Mouse (Mus musculus) heart, adult 2 months (tissue): ENCODE measurements around the gene Tcp11l2. TPM values are rescaled to one million over a fixed set of nuclear protein-coding genes. Genes with fewer than 3 reads are reported as not detected.
A peak's percentile ranks its signal among the peaks of the same experiment; 100 is the strongest.

Source experiments
- DNase-seq, 2 experiments: peaks; one replicate each; pipeline ENCODE4 v3.0.0; 2021
- H3K27ac ChIP-seq: fragments of 200-600 bp; 2 replicates; pipeline ENCODE4 v1.8.1; 2022
- H3K27me3 ChIP-seq: fragments of 200-500 bp; 2 replicates; pipeline ENCODE4 v1.6.1; 2012; ENCODE audit warnings: mild to moderate bottlenecking, low read length, inconsistent platforms, mixed read lengths; ENCODE audit not compliant: control insufficient read depth, insufficient read depth
- H3K36me3 ChIP-seq: fragments of 200-500 bp; 2 replicates; pipeline ENCODE4 v1.6.1; 2012; ENCODE audit warnings: low read length, inconsistent platforms; ENCODE audit not compliant: control insufficient read depth, insufficient read depth
- H3K4me1 ChIP-seq: fragments of 200-500 bp; 2 replicates; pipeline ENCODE4 v1.6.1; 2011; ENCODE audit warnings: low read length; ENCODE audit not compliant: control insufficient read depth, insufficient read depth
- H3K4me3 ChIP-seq: fragments of 200-600 bp; 2 replicates; pipeline ENCODE4 v1.8.1; 2022
- H3K79me2 ChIP-seq: fragments of 200-500 bp; replicated peaks from 2 replicates; pipeline ENCODE4 v1.6.1; 2012; ENCODE audit warnings: mild to moderate bottlenecking, inconsistent platforms, low read length, moderate library complexity, mixed read lengths; ENCODE audit not compliant: control insufficient read depth, insufficient read depth
- H3K9ac ChIP-seq: fragments of 200-500 bp; 2 replicates; pipeline ENCODE4 v1.6.1; 2012; ENCODE audit warnings: low read depth, mild to moderate bottlenecking, control low read depth, inconsistent platforms, low read length, mixed read lengths
- CTCF ChIP-seq: fragments of 200-600 bp; IDR thresholded peaks from 2 replicates; pipeline ENCODE4 v1.8.1; 2022; ENCODE audit warnings: antibody characterized with exemption, mild to moderate bottlenecking, moderate library complexity
- EP300 ChIP-seq: fragments of 200-500 bp; IDR thresholded peaks from 2 replicates; pipeline ENCODE4 v1.6.1; 2011; ENCODE audit warnings: low read depth, low read length, control low read depth; ENCODE audit not compliant: insufficient read depth
- POLR2A ChIP-seq: fragments of 200-500 bp; IDR thresholded peaks from 2 replicates; pipeline ENCODE4 v1.6.1; 2011; ENCODE audit warnings: mild to moderate bottlenecking, low read depth, low read length, control low read depth; ENCODE audit not compliant: insufficient read depth
- WGBS: fragments of 180-500 bp; shearing (Covaris S2); methylation state at CpG from one replicate; pipeline ENCODE4 v1.1.7; 2018; 5-methylcytosine and 5-hydroxymethylcytosine counted together
- intact Hi-C: fragments of 180-260 bp; cut with DNase I; formaldehyde crosslinking; loops from one replicate; pipeline ENCODE4 v1.15.1; 2025
- polyA plus RNA-seq: library from polyadenylated mRNA; depleted of rRNA; stranded (reverse); fragments of >200 nt; gene quantifications from 2 replicates; pipeline ENCODE4 v1.2.3, GENCODE M21; 2012
- total RNA-seq, 2 experiments: library from RNA; stranded (reverse); gene quantifications; 2 replicates each; pipeline ENCODE4 v1.2.3; 2021

Gene Tcp11l2
- total and polyA plus RNA-seq, 3 experiments: 118 to 157 (median 129) TPM

DNA sequence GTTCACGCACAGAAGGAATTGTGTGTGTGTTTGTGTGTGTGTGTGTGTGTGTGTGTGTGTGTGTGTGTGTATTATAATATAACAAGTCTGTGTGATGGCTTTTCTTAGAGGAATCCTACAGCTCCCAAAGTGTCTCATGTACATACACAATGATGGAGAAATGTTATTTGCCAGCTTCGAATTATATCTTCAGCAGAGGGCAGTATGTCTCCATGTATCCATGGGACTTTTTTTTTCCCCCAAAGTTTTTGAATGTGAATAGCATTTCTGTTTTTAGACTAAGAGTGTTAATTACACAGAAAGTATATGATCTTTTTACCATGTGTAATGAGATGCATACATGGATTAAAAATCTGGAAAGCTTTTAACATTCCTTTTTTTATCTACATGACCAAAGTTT lies 65.2 kb downstream of the Tcp11l2 start:
- Histone ChIP-seq H3K4me1 (peaks cover 1% of the 10 kb centered on the region), H3K4me3 (no peak overlapping the region), H3K9ac (no peak overlapping the region), H3K36me3 (peaks cover 5% of the 10 kb centered on the region), H3K27ac (no peak overlapping the region), H3K79me2 (no peaks in the 10 kb centered on the region), H3K27me3 (no peaks in the 10 kb centered on the region)
- intact Hi-C loops: loop anchor here (1.0 to 10.0 kb wide), 2 partner anchors 193 to 404 kb away; no protein-coding TSS in a partner anchor
- TF ChIP-seq CTCF (peak; percentile 61), EP300 (no peak), POLR2A (no peak)
- WGBS: 68% methylated on average over 2 of the region's 2 CpGs
- no peak for DNase-seq

- intact Hi-C loops: loop anchor here (2.0 to 10.0 kb wide), 2 partner anchors 189 to 341 kb away; no protein-coding TSS in a partner anchor
Observed at GRCm38 (mm10) chr10:84645940-84646339, 69.5 kb downstream of the Tcp11l2 start.

DNA sequence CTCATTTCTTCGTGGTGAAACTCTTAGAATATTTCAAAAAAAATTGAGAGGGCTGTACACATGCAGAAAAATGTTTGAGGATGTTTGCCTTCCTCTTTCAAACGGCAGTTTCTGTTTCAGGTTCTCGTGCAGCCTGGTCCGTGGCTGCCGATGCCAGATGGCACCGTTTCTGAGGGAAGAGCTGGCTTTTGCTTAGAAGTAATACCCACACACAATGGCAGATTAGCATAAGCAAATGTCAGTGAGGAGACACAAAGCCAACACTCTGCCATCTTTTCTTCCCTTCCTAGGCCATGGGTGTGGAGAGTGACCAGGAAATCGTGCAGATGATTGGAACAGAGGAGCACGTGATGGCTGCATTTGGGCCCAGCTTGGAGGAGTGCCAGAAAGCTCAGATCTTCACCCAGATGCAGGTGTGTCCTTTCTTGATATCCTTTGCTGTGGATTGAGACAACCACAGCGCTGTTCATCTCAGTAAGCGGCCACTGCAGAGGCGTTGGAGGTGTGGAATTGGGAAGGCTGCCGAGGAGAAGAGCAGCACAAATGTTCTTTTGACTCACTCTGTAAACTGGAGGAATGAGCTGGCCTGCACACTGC lies 70.2 kb downstream of the Tcp11l2 start:
- H3K79me2 ChIP-seq: no peaks in the 10 kb centered on the region
- no peak overlapping the region for H3K27ac ChIP-seq
- intact Hi-C loops: loop anchor here (10.0 kb wide), 1 partner anchor 188 kb away; no protein-coding TSS in a partner anchor
- H3K27me3 ChIP-seq: no peaks in the 10 kb centered on the region
- no peaks in the 10 kb centered on the region for H3K36me3 ChIP-seq
- WGBS: 61% methylated on average over 12 of the region's 12 CpGs
- H3K4me1 ChIP-seq: no peaks in the 10 kb centered on the region; the same call in 1 of the 2 replicates
- peak; percentile 24 to 54 for DNase-seq
- no peak overlapping the region for H3K4me3 ChIP-seq
- no peak for TF ChIP-seq POLR2A
- no peak for TF ChIP-seq CTCF
- no peak for TF ChIP-seq EP300
- no peak overlapping the region for H3K9ac ChIP-seq

More at GRCm38 (mm10) chr10:84645940-84646339, 69.5 kb downstream of the Tcp11l2 start:
- no peak overlapping the region for H3K4me3 ChIP-seq
- H3K27me3 ChIP-seq: no peaks in the 10 kb centered on the region
- H3K36me3 ChIP-seq: no peaks in the 10 kb centered on the region
- H3K79me2 ChIP-seq: no peaks in the 10 kb centered on the region
- no peaks in the 10 kb centered on the region; the same call in 1 of the 2 replicates for H3K4me1 ChIP-seq
- no peak for TF ChIP-seq POLR2A
- no peak for TF ChIP-seq EP300
- no peak for TF ChIP-seq CTCF
- DNase-seq: no peak
- 60% methylated on average over 8 of the region's 8 CpGs for WGBS
- H3K27ac ChIP-seq: no peak overlapping the region
- H3K9ac ChIP-seq: no peak overlapping the region

DNA sequence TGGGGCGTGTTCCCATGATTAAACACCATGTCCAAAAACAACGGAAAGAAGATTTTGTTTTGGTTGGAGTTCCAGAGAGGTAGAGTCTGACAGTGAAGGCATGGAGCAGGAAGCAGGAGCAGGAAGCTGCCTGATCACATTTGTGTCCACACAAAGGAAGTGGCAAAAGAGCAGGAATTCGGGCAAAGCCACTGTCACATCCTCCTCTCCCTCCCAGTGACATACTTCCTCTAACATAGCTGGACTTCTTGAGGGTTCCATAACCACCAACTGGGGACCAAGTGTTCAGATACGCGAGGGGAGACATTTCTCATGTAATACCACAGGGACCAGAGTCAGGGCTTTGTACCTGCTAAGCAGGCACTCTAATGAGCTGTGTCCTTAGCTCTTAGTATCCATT lies 70.8 kb downstream of the Tcp11l2 start:
- Histone ChIP-seq H3K4me1 (no peaks in the 10 kb centered on the region; the same call in 1 of the 2 replicates), H3K36me3 (no peaks in the 10 kb centered on the region), H3K4me3 (no peak overlapping the region), H3K27ac (no peak overlapping the region), H3K79me2 (no peaks in the 10 kb centered on the region), H3K9ac (no peak overlapping the region), H3K27me3 (no peaks in the 10 kb centered on the region)
- intact Hi-C loops: loop anchor here (10.0 kb wide), 1 partner anchor 188 kb away; no protein-coding TSS in a partner anchor
- 79% methylated on average over 5 of the region's 5 CpGs for WGBS
- no peak for DNase-seq
- no peak for TF ChIP-seq EP300
- TF ChIP-seq POLR2A: no peak
- TF ChIP-seq CTCF: no peak

GRCm38 (mm10) chr10:84648911-84649310 lies 72.5 kb downstream of the Tcp11l2 start:
- 87% methylated on average over 4 of the region's 4 CpGs for WGBS
- no peaks in the 10 kb centered on the region for H3K36me3 ChIP-seq
- no peak overlapping the region for H3K27ac ChIP-seq
- no peaks in the 10 kb centered on the region for H3K79me2 ChIP-seq
- intact Hi-C loops: loop anchor here (10.0 kb wide), 1 partner anchor 186 kb away; no protein-coding TSS in a partner anchor
- no peaks in the 10 kb centered on the region for H3K27me3 ChIP-seq
- no peak for TF ChIP-seq CTCF
- no peak for TF ChIP-seq POLR2A
- TF ChIP-seq EP300: no peak
- H3K4me1 ChIP-seq: no peaks in the 10 kb centered on the region; the same call in 1 of the 2 replicates
- DNase-seq: no peak
- no peak overlapping the region for H3K9ac ChIP-seq
- no peak overlapping the region for H3K4me3 ChIP-seq

- Histone ChIP-seq H3K27ac (no peak overlapping the region), H3K79me2 (no peaks in the 10 kb centered on the region), H3K36me3 (peaks cover 13% of the 10 kb centered on the region), H3K4me3 (no peak overlapping the region), H3K4me1 (peaks cover 12% of the 10 kb centered on the region), H3K9ac (no peak overlapping the region), H3K27me3 (no peaks in the 10 kb centered on the region)
- intact Hi-C loops: loop anchor here (10.0 kb wide), 1 partner anchor 471 kb away; the partner anchor contains the start of gene Mterf2
- no peak for TF ChIP-seq CTCF
- no peak for TF ChIP-seq POLR2A
- TF ChIP-seq EP300: no peak
- DNase-seq: no peak
- 79% methylated on average over 4 of the region's 4 CpGs for WGBS
Observed at GRCm38 (mm10) chr10:84654029-84654428, 77.6 kb downstream of the Tcp11l2 start.
